ENCODE assay signal across 30 mouse cellular contexts in the genomic region with DNA sequence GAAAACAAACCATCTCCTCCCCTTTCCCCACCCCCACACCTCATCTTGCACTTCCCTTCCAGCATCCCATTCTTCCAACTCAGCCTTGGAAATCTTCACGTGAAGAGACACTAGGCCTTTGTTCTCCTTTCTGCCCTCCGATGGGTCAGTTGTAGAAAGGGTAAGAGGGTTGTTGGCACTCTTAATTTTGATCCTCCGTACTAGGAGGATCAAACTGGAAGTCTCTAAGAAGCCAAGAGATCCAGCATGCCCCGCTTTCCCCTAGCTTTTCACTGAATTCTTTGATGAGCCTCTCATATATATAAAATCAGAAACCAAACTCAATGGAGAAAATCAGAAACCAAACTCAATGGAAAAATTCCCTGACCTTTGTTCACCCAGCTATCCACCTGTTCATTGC. TPM values are rescaled to one million over a fixed set of nuclear protein-coding genes. Genes with fewer than 3 reads are reported as not detected.
A peak's percentile ranks its signal among the peaks of the same experiment; 100 is the strongest.
DNase-seq lines count a peak whose midpoint lies in the region; ATAC-seq and TF ChIP-seq lines count a peak whose summit lies in the region.
"Had no signal": no experiment of that assay in that cellular context is flagged by ENCODE, and none has a peak within 500 bp of the region (broad histone marks: within the 10 kb centered on the region; RNA-seq: fewer than 3 reads in every experiment).

No protein-coding gene starts in this region.

- H3K36me3 ChIP-seq in forebrain, embryonic 12.5 days (replicated peaks), result no peaks in the 10 kb centered on the region
- H3K36me3 ChIP-seq in forebrain, embryonic 15.5 days, result no peaks in the 10 kb centered on the region
- no peaks in the 10 kb centered on the region for H3K36me3 ChIP-seq in liver, postnatal 0 days (replicated peaks; ENCODE audit: insufficient read depth, low read length)
- H3K36me3 ChIP-seq: embryonic facial prominence, embryonic 12.5 days; embryonic facial prominence, embryonic 15.5 days; hindbrain, embryonic 12.5 days; hindbrain, embryonic 15.5 days had no signal

- no peak for TF ChIP-seq CTCF in layer of hippocampus, adult 2 months (conservative IDR thresholded peaks at IDR 0.05)
- TF ChIP-seq CTCF in brain, embryonic 14.5 days (IDR thresholded peaks at IDR 0.05; ENCODE audit: borderline replicate concordance, extremely low read depth, insufficient read depth, insufficient read length), result no peak
- no peak for TF ChIP-seq CTCF in liver, postnatal 0 days (IDR thresholded peaks at IDR 0.05; ENCODE audit: low read depth)

- no peak for ATAC-seq in forebrain, embryonic 12.5 days (ENCODE audit: low FRiP score)
- no peak for ATAC-seq in forebrain, embryonic 15.5 days (replicated peaks)
- ATAC-seq in liver, postnatal 0 days, result no peak
- ATAC-seq: intestine, postnatal 0 days had no signal

- no peak for DNase-seq in layer of hippocampus, adult 2 months (ENCODE audit: low spot score in 2 of 2)
- no peak for DNase-seq in layer of hippocampus, adult 9-10 months (ENCODE audit: low spot score)
- peak; percentile 52 for DNase-seq in brain, embryonic 14.5 days (ENCODE audit: low read depth)
- no peak for DNase-seq in liver, postnatal 0 days
- no peak for DNase-seq in layer of hippocampus, adult 18-20 months (ENCODE audit: low spot score in 2 of 2)
- DNase-seq: adrenal gland, adult 8-10 months; adrenal gland, postnatal 25 days; B cell, adult 2 months; cerebellum, adult 18-20 months; cerebellum, adult 9-11 months; cerebellum, postnatal 25 days; gastrocnemius, postnatal 10 days; gastrocnemius, postnatal 36 days; heart, adult 2 months had no signal

- TF ChIP-seq EP300 in liver, postnatal 0 days (IDR thresholded peaks at IDR 0.05; ENCODE audit: low read depth), result no peak

- TF ChIP-seq POLR2A in brain, embryonic 14.5 days (IDR thresholded peaks at IDR 0.05; ENCODE audit: borderline replicate concordance, extremely low read depth, insufficient read depth, insufficient read length, poor library complexity, severe bottlenecking), result no peak

- H3K4me2 ChIP-seq in forebrain, embryonic 12.5 days, result no peak overlapping the region
- H3K4me2 ChIP-seq in forebrain, embryonic 15.5 days (replicated peaks), result no peak overlapping the region
- H3K4me2 ChIP-seq in liver, postnatal 0 days (ENCODE audit: low read depth, low read length), result no peak overlapping the region
- H3K4me2 ChIP-seq: embryonic facial prominence, embryonic 12.5 days; embryonic facial prominence, embryonic 15.5 days; heart, embryonic 11.5 days; hindbrain, embryonic 12.5 days; hindbrain, embryonic 15.5 days had no signal

- peak overlapping the region; percentile 21 for H3K27ac ChIP-seq in layer of hippocampus, adult 2 months
- H3K27ac ChIP-seq in forebrain, embryonic 12.5 days, result peak overlapping the region; percentile 68
- H3K27ac ChIP-seq in forebrain, embryonic 15.5 days (replicated peaks), result peak overlapping the region; percentile 64
- H3K27ac ChIP-seq in liver, postnatal 0 days (ENCODE audit: low read depth), result no peak overlapping the region
- H3K27ac ChIP-seq: embryonic facial prominence, embryonic 12.5 days; embryonic facial prominence, embryonic 15.5 days; heart, adult 2 months; hindbrain, embryonic 12.5 days; hindbrain, embryonic 15.5 days had no signal

- H3K4me1 ChIP-seq in forebrain, embryonic 12.5 days, result peaks cover 13% of the 10 kb centered on the region
- peaks cover 25% of the 10 kb centered on the region for H3K4me1 ChIP-seq in forebrain, embryonic 15.5 days
- no peaks in the 10 kb centered on the region; the same call in 1 of the 2 replicates for H3K4me1 ChIP-seq in liver, postnatal 0 days (ENCODE audit: insufficient read depth)

- H3K9me3 ChIP-seq in forebrain, embryonic 12.5 days, result no peaks in the 10 kb centered on the region
- H3K9me3 ChIP-seq in forebrain, embryonic 15.5 days, result no peaks in the 10 kb centered on the region
- H3K9me3 ChIP-seq in liver, postnatal 0 days (ENCODE audit: low read length), result no peaks in the 10 kb centered on the region
- H3K9me3 ChIP-seq: embryonic facial prominence, embryonic 12.5 days; embryonic facial prominence, embryonic 15.5 days; G1E; hindbrain, embryonic 15.5 days had no signal

- WGBS in forebrain, embryonic 12.5 days, result 27% methylated on average over 4 of the region's 4 CpGs
- 27% methylated on average over 4 of the region's 4 CpGs for WGBS in forebrain, embryonic 15.5 days
- WGBS in liver, postnatal 0 days (ENCODE audit: insufficient replicate concordance), result 62% methylated on average over 4 of the region's 4 CpGs

- no peak overlapping the region for H3K4me3 ChIP-seq in layer of hippocampus, adult 2 months
- no peak overlapping the region for H3K4me3 ChIP-seq in forebrain, embryonic 12.5 days (replicated peaks)
- H3K4me3 ChIP-seq in forebrain, embryonic 15.5 days, result no peak overlapping the region
- H3K4me3 ChIP-seq in liver, postnatal 0 days (ENCODE audit: low read depth, low read length), result no peak overlapping the region
- H3K4me3 ChIP-seq: embryonic facial prominence, embryonic 12.5 days; embryonic facial prominence, embryonic 15.5 days; heart, adult 2 months; hindbrain, embryonic 12.5 days; hindbrain, embryonic 15.5 days had no signal

- H3K9ac ChIP-seq in forebrain, embryonic 12.5 days, result no peak overlapping the region
- no peak overlapping the region for H3K9ac ChIP-seq in forebrain, embryonic 15.5 days (replicated peaks)
- no peak overlapping the region for H3K9ac ChIP-seq in liver, postnatal 0 days (replicated peaks)
- H3K9ac ChIP-seq: embryonic facial prominence, embryonic 12.5 days; embryonic facial prominence, embryonic 15.5 days; hindbrain, embryonic 12.5 days; hindbrain, embryonic 15.5 days had no signal

- no peaks in the 10 kb centered on the region for H3K27me3 ChIP-seq in forebrain, embryonic 12.5 days
- H3K27me3 ChIP-seq in forebrain, embryonic 15.5 days, result no peaks in the 10 kb centered on the region
- no peaks in the 10 kb centered on the region for H3K27me3 ChIP-seq in liver, postnatal 0 days (ENCODE audit: insufficient read depth, low read length)
- H3K27me3 ChIP-seq: CH12.LX; embryonic facial prominence, embryonic 12.5 days; embryonic facial prominence, embryonic 15.5 days; hindbrain, embryonic 12.5 days; hindbrain, embryonic 15.5 days had no signal

RNA-seq across cellular contexts. Expression of a gene that starts 3.4 kb away (rescaled TPM):
- 1 to 10 TPM; 4.0 to 5.0 TPM for total RNA-seq in layer of hippocampus, adult 2 months (2021)
- 29.0 and 31.6 TPM in 2 replicates for polyA plus RNA-seq in brain, embryonic 14.5 days (2012; rRNA removed)
- polyA plus RNA-seq in forebrain, embryonic 12.5 days (2016; fragmentation: Nextera tagmentation; extraction: Ambion mirVana), result 159 and 165 TPM in 2 replicates
- 51.8 and 59.7 TPM in 2 replicates for polyA plus RNA-seq in forebrain, embryonic 15.5 days (2015; fragmentation: Nextera tagmentation; extraction: Ambion mirVana)
- 46.9 and 55.3 TPM in 2 replicates for polyA plus RNA-seq in liver, postnatal 0 days (2015; fragmentation: Nextera tagmentation; extraction: Ambion mirVana)
- total RNA-seq in layer of hippocampus, adult 18-20 months (2021), result 1 to 10 TPM; 3.8 to 4.2 TPM

RNA-seq across cellular contexts. Expression of a gene that starts 33.1 kb away (rescaled TPM):
- total RNA-seq in layer of hippocampus, adult 2 months (2021), result under 1 TPM; 0.39 to 0.46 TPM
- 0.31 and 0.35 TPM in 2 replicates for polyA plus RNA-seq in brain, embryonic 14.5 days (2012; rRNA removed)
- polyA plus RNA-seq in forebrain, embryonic 12.5 days (2016; fragmentation: Nextera tagmentation; extraction: Ambion mirVana), result 0.43 TPM in 1 of 2 replicates, not detected in the other
- polyA plus RNA-seq in forebrain, embryonic 15.5 days (2015; fragmentation: Nextera tagmentation; extraction: Ambion mirVana), result not detected in 2 replicates
- not detected in 2 replicates for polyA plus RNA-seq in liver, postnatal 0 days (2015; fragmentation: Nextera tagmentation; extraction: Ambion mirVana)
- under 1 TPM in 1 of 2 experiments, not detected in 1; 0.38 TPM for total RNA-seq in layer of hippocampus, adult 18-20 months (2021)
- total RNA-seq: adrenal gland, adult 8-10 months; adrenal gland, postnatal 25 days; gastrocnemius, adult 18-20 months; gastrocnemius, postnatal 36 days; granulocyte monocyte progenitor cell, adult 5-6 weeks; heart, adult 2 months; heart, postnatal 25 days; hematopoietic stem cell, adult 5-6 weeks had no signal
- polyA plus RNA-seq: embryonic facial prominence, embryonic 15.5 days; G1E; heart, adult 2 months; heart, embryonic 11.5 days; heart, postnatal 0 days; hindbrain, embryonic 15.5 days; intestine, embryonic 14.5 days; intestine, postnatal 0 days had no signal
